Mouse (Mus musculus) ES-Bruce4 (cell line): ENCODE data around the gene Slc17a2.

Experiments used
- CTCF ChIP-seq: IDR thresholded peaks from one replicate; pipeline ENCODE4 v1.8.1; 2011; ENCODE audit warnings: low read depth, low read length
- POLR2A ChIP-seq: IDR thresholded peaks from one replicate; pipeline ENCODE4 v1.8.1; 2011; ENCODE audit warnings: low read length; ENCODE audit not compliant: insufficient read depth

DNA sequence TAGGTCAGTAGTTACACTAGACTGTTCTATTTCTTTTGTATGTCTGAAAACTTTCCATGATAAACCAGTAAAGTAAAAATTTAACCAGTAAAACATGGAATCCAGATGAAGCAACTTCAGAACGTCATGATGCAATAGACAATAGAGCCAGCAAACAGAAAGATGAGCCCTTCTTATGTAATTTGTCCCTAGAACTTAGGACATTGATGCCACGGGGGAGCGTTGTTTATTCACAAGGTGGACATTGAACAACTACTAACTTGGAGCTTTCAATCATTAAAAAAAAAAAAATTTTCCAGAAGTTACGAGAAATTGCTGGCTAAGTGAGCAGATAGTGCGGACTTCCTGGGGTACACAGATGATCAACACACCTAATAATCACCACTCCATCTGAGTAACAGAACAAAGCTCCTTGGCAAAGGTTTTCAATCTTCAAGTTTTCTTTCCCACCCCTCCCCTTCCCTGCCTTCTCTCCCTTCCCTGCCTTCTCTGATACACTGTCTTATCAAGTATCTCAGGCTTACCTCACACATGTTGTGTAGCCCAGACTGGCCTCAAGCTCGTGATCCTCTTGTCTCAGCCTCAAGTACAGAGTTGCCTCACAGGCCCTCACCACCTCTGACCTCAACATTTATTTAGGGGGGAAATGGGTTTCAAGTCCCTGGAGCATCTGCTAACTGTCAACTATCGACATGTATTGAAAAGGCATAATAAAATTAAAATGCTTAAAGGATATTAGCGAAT, 62.2 kb downstream of the Slc17a2 start:
- TF ChIP-seq CTCF = no peak
- no peak for TF ChIP-seq POLR2A
